Mouse (Mus musculus) heart, embryonic 15.5 days (tissue): ENCODE measurements around the gene Gm45837. TPM values are rescaled to one million over a fixed set of nuclear protein-coding genes. Genes with fewer than 3 reads are reported as not detected.

ENCODE experiments used
- ATAC-seq: fragments of 200-750 bp; cut with Nextera tagmentation; replicated peaks from 2 replicates; pipeline ENCODE4 v1.8.0; 2017; ENCODE audit warnings: low read depth, moderate TSS enrichment; ENCODE audit not compliant: insufficient number of reproducible peaks, insufficient read depth, low FRiP score
- H3K27ac ChIP-seq: fragments of 300-500 bp; sonication (generic); 2 replicates; pipeline ENCODE4 v1.5.1; 2015; ENCODE audit warnings: mild to moderate bottlenecking, inconsistent platforms
- H3K27me3 ChIP-seq: fragments of 300-500 bp; sonication (generic); 2 replicates; pipeline ENCODE4 v1.6.1; 2015; ENCODE audit warnings: inconsistent platforms
- H3K36me3 ChIP-seq: fragments of 300-500 bp; sonication (generic); 2 replicates; pipeline ENCODE4 v1.6.1; 2015; ENCODE audit warnings: mild to moderate bottlenecking, inconsistent platforms
- H3K4me1 ChIP-seq: fragments of 300-500 bp; sonication (generic); replicated peaks from 2 replicates; pipeline ENCODE4 v1.6.1; 2015; ENCODE audit warnings: inconsistent platforms
- H3K4me2 ChIP-seq: fragments of 300-500 bp; sonication (generic); 2 replicates; pipeline ENCODE4 v1.6.1; 2015; ENCODE audit warnings: inconsistent platforms, mild to moderate bottlenecking, moderate library complexity
- H3K4me3 ChIP-seq: fragments of 300-500 bp; sonication (generic); 2 replicates; pipeline ENCODE4 v1.5.1; 2015; ENCODE audit warnings: mild to moderate bottlenecking, inconsistent platforms
- H3K9ac ChIP-seq: fragments of 300-500 bp; sonication (generic); 2 replicates; pipeline ENCODE4 v1.6.1; 2015; ENCODE audit warnings: mild to moderate bottlenecking, inconsistent platforms
- H3K9me3 ChIP-seq: fragments of 300-500 bp; sonication (generic); replicated peaks from 2 replicates; pipeline ENCODE4 v1.6.1; 2016; ENCODE audit warnings: inconsistent platforms
- WGBS: fragments of 180-500 bp; shearing (Covaris S2); methylation state at CpG from one replicate; pipeline ENCODE4 v1.1.7; 2015; ENCODE audit warnings: mixed read lengths; 5-methylcytosine and 5-hydroxymethylcytosine counted together
- polyA plus RNA-seq: library from polyadenylated mRNA; unstranded; fragments of >200 nt; fragmentation: Nextera tagmentation; extraction: Ambion mirVana; gene quantifications from 2 replicates; pipeline ENCODE4 v1.2.1, GENCODE M21; 2015

Gm45837 gene
- polyA plus RNA-seq, 1 experiment from 2014 or later: not detected

DNA sequence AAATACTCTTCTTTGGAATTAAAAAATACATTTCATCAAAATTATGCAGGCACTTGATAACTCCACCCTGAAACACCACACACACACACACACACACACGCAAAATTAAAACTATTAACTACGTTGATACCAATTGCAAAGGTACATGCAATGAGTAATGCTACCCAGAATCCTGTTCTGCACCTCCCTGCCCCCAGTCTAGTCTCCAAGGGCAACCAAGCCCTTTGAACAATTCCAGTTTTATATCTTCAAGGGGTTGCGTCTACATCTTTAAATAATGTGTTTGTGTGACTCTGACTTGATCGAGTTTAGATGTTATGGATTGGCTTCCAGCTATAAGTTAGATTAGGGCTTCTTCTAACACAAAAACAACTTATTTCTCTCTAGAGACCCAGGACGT, 124.8 kb downstream of the Gm45837 start:
- H3K9me3 ChIP-seq: no peaks in the 10 kb centered on the region
- WGBS: 79% methylated on average over 5 of the region's 5 CpGs
- H3K27ac ChIP-seq: no peak overlapping the region
- H3K4me2 ChIP-seq: no peak overlapping the region
- ATAC-seq: no peak
- no peak overlapping the region for H3K4me3 ChIP-seq
- H3K9ac ChIP-seq: no peak overlapping the region
- H3K27me3 ChIP-seq: no peaks in the 10 kb centered on the region
- H3K36me3 ChIP-seq: no peaks in the 10 kb centered on the region
- no peaks in the 10 kb centered on the region for H3K4me1 ChIP-seq

DNA sequence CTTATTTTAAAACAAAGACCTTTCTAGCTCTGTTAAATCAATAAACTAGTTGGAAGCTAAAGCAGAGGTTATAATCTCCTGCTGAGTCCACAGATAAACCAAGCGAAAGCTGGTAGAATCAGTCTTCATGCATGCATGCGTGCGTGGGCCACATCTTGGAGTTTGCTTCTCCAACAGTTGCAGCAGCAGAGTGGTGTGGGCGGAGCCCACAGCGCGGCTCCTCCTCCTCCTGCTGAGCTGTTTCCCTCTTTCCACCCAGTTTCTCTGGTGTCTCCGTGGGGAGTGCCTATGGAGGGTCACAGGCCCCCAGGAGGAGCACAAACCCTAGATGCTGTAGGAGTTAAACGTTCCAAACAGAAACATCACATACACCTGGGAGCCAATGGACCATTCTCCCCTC, 126.9 kb downstream of the Gm45837 start:
- ATAC-seq: no peak
- no peak overlapping the region for H3K4me3 ChIP-seq
- no peak overlapping the region for H3K4me2 ChIP-seq
- no peak overlapping the region for H3K27ac ChIP-seq
- H3K36me3 ChIP-seq: no peaks in the 10 kb centered on the region
- WGBS: 37% methylated on average over 8 of the region's 8 CpGs
- H3K4me1 ChIP-seq: no peaks in the 10 kb centered on the region
- H3K9me3 ChIP-seq: no peaks in the 10 kb centered on the region
- no peaks in the 10 kb centered on the region for H3K27me3 ChIP-seq
- H3K9ac ChIP-seq: no peak overlapping the region

DNA sequence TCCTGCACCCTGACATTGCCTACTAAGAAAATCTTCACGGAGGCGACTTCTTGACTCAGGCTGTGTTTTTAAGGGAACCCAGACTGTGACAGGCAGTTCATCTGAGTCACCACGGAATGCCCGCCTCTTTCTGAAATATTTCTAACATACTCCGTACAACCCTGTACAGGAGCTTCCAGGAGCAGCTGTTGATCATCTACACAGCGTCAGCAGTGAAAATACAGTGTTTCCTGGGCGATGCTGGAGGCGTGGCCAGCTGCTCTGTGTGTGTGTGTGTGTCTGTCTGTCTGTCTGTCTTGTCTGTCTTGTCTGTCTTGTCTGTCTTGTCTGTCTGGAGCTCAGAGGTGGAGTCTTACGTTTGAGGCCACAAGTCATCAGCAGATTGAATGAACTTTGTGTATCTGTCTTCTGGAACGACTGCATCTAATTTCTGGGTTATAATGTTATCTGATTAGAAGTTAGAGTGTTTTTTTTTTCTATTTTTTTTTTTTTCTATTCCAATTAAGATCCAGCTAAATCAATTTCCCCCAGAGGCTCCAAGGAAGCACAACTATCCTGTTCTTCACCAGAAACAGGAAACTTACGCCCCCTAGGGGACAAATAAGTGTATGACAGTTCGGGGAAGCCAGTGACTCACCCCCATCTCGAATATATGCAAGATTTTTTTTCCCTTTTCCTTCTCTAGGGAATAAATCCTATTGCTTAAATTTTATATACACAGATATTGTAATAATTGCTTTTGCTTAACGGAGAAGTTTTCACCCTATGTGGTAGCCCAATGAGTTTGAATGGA, 127.7 kb downstream of the Gm45837 start:
- Histone ChIP-seq H3K36me3 (no peaks in the 10 kb centered on the region), H3K4me2 (no peak overlapping the region), H3K27me3 (no peaks in the 10 kb centered on the region), H3K9me3 (no peaks in the 10 kb centered on the region), H3K9ac (no peak overlapping the region), H3K4me1 (no peaks in the 10 kb centered on the region), H3K4me3 (no peak overlapping the region), H3K27ac (no peak overlapping the region)
- WGBS: 39% methylated on average over 14 of the region's 14 CpGs
- no peak for ATAC-seq

DNA sequence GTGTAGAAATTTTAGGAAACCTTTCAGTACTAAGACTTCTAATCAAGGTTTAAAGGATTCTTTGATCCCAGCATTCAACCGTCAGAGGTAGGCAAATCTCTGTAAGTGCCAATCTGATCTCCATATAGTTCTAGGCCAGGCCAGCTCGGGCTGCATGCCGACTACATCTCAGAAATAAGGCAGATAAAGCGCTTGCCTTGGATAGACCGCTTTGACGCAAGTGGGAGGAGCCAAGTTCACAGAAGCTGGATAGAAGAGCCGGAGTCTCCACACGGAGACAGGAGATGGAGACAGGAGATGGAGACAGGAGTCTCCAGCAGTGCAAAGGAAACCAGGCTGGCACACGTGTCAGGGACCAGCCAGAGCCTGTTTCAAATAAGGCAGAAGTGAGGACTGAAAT, 129.1 kb downstream of the Gm45837 start:
- Histone ChIP-seq H3K4me2 (no peak overlapping the region), H3K9me3 (no peaks in the 10 kb centered on the region), H3K4me1 (no peaks in the 10 kb centered on the region), H3K4me3 (no peak overlapping the region), H3K27me3 (no peaks in the 10 kb centered on the region), H3K36me3 (no peaks in the 10 kb centered on the region), H3K27ac (no peak overlapping the region), H3K9ac (no peak overlapping the region)
- 36% methylated on average over 9 of the region's 9 CpGs for WGBS
- ATAC-seq: no peak

DNA sequence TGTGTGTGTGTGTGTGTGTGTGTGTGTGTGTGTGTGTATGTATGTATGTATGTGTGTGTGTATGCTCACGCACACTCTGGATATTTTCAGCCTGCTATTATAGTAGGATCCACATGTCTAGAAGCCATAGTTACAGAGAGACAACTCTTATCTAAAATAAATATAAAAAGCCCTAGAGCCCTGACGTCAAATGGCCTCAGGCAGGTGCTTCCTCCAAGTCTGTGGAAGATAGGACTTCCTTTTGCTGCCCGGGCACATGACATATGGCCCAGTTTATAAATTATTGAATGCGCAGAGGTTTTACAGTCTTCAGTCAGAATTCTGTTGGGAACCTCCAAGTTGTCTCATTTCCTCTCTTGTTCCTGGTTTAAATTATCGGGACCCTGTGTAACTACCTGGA, 130.0 kb downstream of the Gm45837 start:
- 53% methylated on average over 5 of the region's 5 CpGs for WGBS
- H3K27me3 ChIP-seq: no peaks in the 10 kb centered on the region
- H3K9me3 ChIP-seq: no peaks in the 10 kb centered on the region
- H3K36me3 ChIP-seq: no peaks in the 10 kb centered on the region
- H3K4me3 ChIP-seq: no peak overlapping the region
- no peak; the same call in 1 of the 2 replicates for ATAC-seq
- H3K4me1 ChIP-seq: no peaks in the 10 kb centered on the region
- H3K4me2 ChIP-seq: no peak overlapping the region
- H3K27ac ChIP-seq: no peak overlapping the region
- H3K9ac ChIP-seq: no peak overlapping the region

DNA sequence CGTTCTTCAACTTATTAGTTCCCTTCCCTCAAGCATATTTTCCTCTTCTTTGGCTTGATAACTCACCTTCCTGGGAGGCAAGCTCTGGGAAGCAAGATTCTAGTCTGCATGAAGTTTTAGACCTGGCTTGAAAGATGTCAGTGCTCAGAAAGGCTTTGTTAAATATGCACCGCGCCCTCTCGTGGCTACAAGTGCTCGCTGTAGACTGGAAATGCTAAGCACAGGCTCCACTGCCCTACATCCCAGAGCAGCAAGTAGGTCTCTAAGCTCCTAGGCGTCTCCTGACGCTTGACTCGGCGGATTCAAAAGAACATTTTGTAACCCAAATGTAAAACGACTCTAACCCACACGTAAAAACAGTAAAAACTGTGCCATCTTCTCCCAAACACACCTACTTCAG, 130.4 kb downstream of the Gm45837 start:
- no peaks in the 10 kb centered on the region for H3K36me3 ChIP-seq
- no peak overlapping the region for H3K27ac ChIP-seq
- WGBS: 5% methylated on average over 11 of the region's 11 CpGs
- no peaks in the 10 kb centered on the region for H3K27me3 ChIP-seq
- no peaks in the 10 kb centered on the region for H3K9me3 ChIP-seq
- H3K9ac ChIP-seq: no peak overlapping the region
- H3K4me1 ChIP-seq: no peaks in the 10 kb centered on the region
- ATAC-seq: no peak
- no peak overlapping the region for H3K4me3 ChIP-seq
- H3K4me2 ChIP-seq: no peak overlapping the region

DNA sequence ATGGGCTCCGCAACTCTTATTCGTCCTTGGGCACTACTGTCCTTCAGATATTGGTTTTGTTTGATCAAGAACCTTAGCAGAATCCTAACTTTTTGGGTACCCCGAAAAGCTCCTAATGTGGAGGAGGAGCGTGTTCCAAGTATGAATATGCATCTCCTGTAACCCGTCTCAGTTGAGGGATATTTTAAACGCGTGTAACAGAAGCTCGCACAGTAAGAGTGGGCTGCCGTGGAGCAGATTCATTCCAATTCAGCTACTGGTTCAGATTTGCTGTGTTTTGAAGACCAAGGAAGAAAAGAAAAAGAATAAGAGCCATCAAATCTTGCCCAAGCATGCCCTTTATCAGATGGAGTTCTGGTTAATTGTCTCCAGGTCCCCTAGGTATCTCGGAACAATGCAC, 131.0 kb downstream of the Gm45837 start:
- H3K4me3 ChIP-seq: no peak overlapping the region
- no peaks in the 10 kb centered on the region for H3K27me3 ChIP-seq
- H3K4me1 ChIP-seq: no peaks in the 10 kb centered on the region
- H3K9me3 ChIP-seq: no peaks in the 10 kb centered on the region
- no peak overlapping the region for H3K4me2 ChIP-seq
- H3K27ac ChIP-seq: no peak overlapping the region
- no peak overlapping the region for H3K9ac ChIP-seq
- H3K36me3 ChIP-seq: no peaks in the 10 kb centered on the region
- WGBS: 72% methylated on average over 10 of the region's 10 CpGs
- no peak for ATAC-seq

DNA sequence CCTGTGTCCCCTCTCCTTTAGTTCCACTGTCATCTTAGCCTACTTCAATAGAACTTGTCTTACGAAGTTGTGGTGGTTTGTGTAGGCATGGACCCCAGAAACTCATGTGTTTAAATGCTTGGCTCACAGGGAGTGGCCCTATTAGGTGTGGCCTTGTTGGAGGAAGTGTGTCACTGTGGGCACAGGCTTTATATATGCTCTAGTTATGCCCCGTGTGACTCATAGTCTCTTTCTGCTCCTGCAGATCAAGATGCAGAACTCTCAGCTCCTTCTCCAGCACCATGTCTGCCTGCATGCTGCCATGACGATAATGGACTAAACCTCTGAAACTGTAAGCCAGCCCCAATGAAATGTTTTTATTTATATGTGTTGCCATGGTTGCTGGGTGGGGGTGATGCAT, 137.0 kb downstream of the Gm45837 start:
- Histone ChIP-seq H3K9me3 (no peaks in the 10 kb centered on the region), H3K27ac (no peak overlapping the region), H3K4me3 (no peak overlapping the region), H3K9ac (no peak overlapping the region), H3K27me3 (no peaks in the 10 kb centered on the region), H3K4me2 (no peak overlapping the region), H3K36me3 (no peaks in the 10 kb centered on the region), H3K4me1 (0 out of 2 replicates have a peak, but pooled peaks cover 2% of the 10 kb centered on the region)
- ATAC-seq: no peak
- 74% methylated on average over 3 of the region's 3 CpGs for WGBS

DNA sequence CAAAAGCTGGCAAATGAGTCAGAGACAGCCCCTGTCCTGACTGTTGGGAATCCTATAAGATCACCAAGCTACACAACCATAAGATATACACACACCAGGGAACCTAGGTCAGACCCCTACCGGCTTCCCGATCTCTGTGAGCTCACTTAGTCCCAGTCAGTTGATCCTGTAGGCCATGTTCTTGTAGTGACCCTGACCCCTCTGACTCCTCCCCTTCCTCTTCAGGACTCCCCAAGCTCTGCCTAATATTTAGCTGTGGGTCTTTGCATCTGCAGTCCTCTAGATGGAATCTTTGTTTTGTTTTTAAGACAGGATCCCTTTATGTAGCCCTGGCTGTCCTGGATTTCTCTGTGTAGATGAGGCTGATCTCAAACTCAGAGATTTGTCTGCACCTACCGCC, 138.6 kb downstream of the Gm45837 start:
- 84% methylated on average over 3 of the region's 3 CpGs for WGBS
- no peak overlapping the region for H3K4me2 ChIP-seq

DNA sequence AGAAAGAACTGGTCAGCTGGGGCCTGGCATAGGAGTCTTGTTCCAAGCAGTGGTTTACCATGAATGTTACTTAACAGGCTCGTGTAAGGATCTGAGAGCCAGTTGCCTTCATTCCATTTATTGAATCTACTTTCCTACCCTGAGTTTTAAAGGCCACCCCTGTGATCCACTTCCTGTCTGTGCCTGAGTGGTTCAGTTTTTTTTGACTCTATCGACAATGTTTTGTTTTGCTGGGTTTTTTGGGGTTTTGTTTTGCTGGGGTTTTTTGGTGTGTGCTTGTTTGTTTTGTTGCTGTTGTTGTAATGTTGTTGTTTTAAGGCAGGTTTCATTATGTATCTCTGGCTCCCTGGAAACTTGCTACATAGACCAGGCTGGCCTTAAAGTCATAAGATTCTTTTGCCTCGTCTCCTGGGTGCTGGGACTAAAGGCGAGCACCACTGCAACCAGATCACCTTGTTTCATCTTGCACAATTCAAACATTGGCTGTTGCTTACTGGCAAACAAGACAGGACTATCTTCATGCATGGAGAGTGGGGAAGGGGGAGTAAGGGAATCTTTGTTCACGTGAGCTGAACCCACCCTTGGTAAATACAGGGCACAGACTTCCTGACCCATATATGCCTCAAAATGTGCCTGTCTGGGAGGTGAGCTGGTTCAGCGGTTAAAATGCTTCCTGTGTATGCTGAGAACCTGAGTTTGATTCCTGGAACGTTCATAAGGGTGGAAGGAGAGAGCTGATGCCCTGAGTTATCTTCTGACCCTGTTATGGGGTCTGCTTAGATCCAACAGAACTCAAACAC, 140.2 kb downstream of the Gm45837 start:
- ATAC-seq: no peak
- Histone ChIP-seq H3K4me2 (no peak overlapping the region), H3K4me3 (no peak overlapping the region), H3K27me3 (no peaks in the 10 kb centered on the region), H3K9ac (no peak overlapping the region), H3K4me1 (0 out of 2 replicates have a peak, but pooled peaks cover 2% of the 10 kb centered on the region), H3K9me3 (no peaks in the 10 kb centered on the region), H3K27ac (no peak overlapping the region), H3K36me3 (no peaks in the 10 kb centered on the region)
- WGBS: 49% methylated on average over 7 of the region's 7 CpGs

More for the DNA sequence above, 138.6 kb downstream of the Gm45837 start:
- no peak for ATAC-seq
- no peaks in the 10 kb centered on the region for H3K27me3 ChIP-seq
- 0 out of 2 replicates have a peak, but pooled peaks cover 2% of the 10 kb centered on the region for H3K4me1 ChIP-seq
- H3K9ac ChIP-seq: no peak overlapping the region
- no peak overlapping the region for H3K4me3 ChIP-seq
- H3K36me3 ChIP-seq: no peaks in the 10 kb centered on the region
- no peak overlapping the region for H3K27ac ChIP-seq
- no peaks in the 10 kb centered on the region for H3K9me3 ChIP-seq

DNA sequence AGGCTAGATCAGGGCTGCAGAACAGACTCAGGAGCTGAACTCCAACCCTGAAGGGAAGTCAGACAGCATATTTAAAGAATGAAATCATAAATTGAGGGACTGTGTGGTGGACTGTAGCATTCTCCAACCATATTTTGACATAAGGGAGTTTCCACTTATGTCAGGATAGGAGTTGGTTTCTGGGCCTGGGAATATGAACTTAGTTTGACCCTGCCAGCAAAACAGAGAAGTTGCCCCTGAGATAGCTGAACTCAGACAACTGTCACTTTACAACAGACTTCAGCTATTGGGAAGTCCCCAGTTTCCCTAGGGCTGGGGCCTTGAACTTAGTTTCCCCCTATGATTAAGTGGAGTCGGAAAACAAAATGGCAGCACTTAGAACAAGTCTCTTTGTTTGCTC, 140.8 kb downstream of the Gm45837 start:
- WGBS: 87% methylated on average over 1 of the region's 1 CpGs
- 0 out of 2 replicates have a peak, but pooled peaks cover 2% of the 10 kb centered on the region for H3K4me1 ChIP-seq
- H3K36me3 ChIP-seq: no peaks in the 10 kb centered on the region
- H3K9me3 ChIP-seq: no peaks in the 10 kb centered on the region
- H3K4me2 ChIP-seq: no peak overlapping the region
- no peaks in the 10 kb centered on the region for H3K27me3 ChIP-seq
- H3K9ac ChIP-seq: no peak overlapping the region
- H3K4me3 ChIP-seq: no peak overlapping the region
- no peak overlapping the region for H3K27ac ChIP-seq
- ATAC-seq: no peak
